Mouse (Mus musculus) embryonic facial prominence, embryonic 11.5 days (tissue): ENCODE measurements at regions not wholly inside any gene's neighbourhood (a gene's known extent, or its start where the extent isn't known, plus 50 kb on each side); places are given as distances from the start of the nearest gene placed in this dataset.

Experiments
- ATAC-seq: fragments of 200-750 bp; cut with Nextera tagmentation; replicated peaks from 2 replicates; pipeline ENCODE4 v1.8.0; 2017; ENCODE audit warnings: low read depth; ENCODE audit not compliant: insufficient number of reproducible peaks, low FRiP score, low TSS enrichment
- DNase-seq: peaks from one replicate; pipeline ENCODE4 v3.0.0-alpha.2; 2015; ENCODE audit warnings: low spot score
- H3K27ac ChIP-seq: fragments of 300-500 bp; sonication (generic); replicated peaks from 2 replicates; pipeline ENCODE4 v1.5.1; 2014; ENCODE audit warnings: mild to moderate bottlenecking, low read depth, low read length, control low read depth
- H3K27me3 ChIP-seq: fragments of 300-500 bp; sonication (generic); 2 replicates; pipeline ENCODE4 v1.6.1; 2014; ENCODE audit warnings: mild to moderate bottlenecking, low read length, moderate library complexity, mixed read lengths; ENCODE audit not compliant: control insufficient read depth, insufficient read depth
- H3K36me3 ChIP-seq: fragments of 300-500 bp; sonication (generic); replicated peaks from 2 replicates; pipeline ENCODE4 v1.6.1; 2014; ENCODE audit warnings: low read depth, mild to moderate bottlenecking, low read length, moderate library complexity, mixed read lengths; ENCODE audit not compliant: control insufficient read depth, insufficient read depth
- H3K4me1 ChIP-seq: fragments of 300-500 bp; sonication (generic); 2 replicates; pipeline ENCODE4 v1.6.1; 2014; ENCODE audit warnings: low read length, mixed read lengths; ENCODE audit not compliant: control insufficient read depth, insufficient read depth
- H3K4me2 ChIP-seq: fragments of 300-500 bp; sonication (generic); 2 replicates; pipeline ENCODE4 v1.6.1; 2014; ENCODE audit warnings: low read depth, mild to moderate bottlenecking, control low read depth, low read length, moderate library complexity
- H3K4me3 ChIP-seq: fragments of 300-500 bp; sonication (generic); 2 replicates; pipeline ENCODE4 v1.5.1; 2014; ENCODE audit warnings: low read depth, low read length, control low read depth
- H3K9ac ChIP-seq: fragments of 300-500 bp; sonication (generic); replicated peaks from 2 replicates; pipeline ENCODE4 v1.6.1; 2014; ENCODE audit warnings: mild to moderate bottlenecking, control low read depth, low read length
- H3K9me3 ChIP-seq: fragments of 300-500 bp; sonication (generic); replicated peaks from 2 replicates; pipeline ENCODE4 v1.6.1; 2016; ENCODE audit warnings: mild to moderate bottlenecking, low read length, inconsistent platforms, mixed read lengths; ENCODE audit not compliant: control insufficient read depth
- WGBS: fragments of 180-500 bp; shearing (Covaris S2); extraction: QIAGEN DNeasy Blood & Tissue Kit; methylation state at CpG from one replicate; pipeline ENCODE4 v1.1.7; 2014; 5-methylcytosine and 5-hydroxymethylcytosine counted together

GRCm38 (mm10) chr5:136637872-136638271 lies 55.1 kb upstream of the Myl10 start:
- Histone ChIP-seq H3K4me2 (no peak overlapping the region), H3K4me3 (no peak overlapping the region), H3K27ac (no peak overlapping the region), H3K4me1 (no peaks in the 10 kb centered on the region), H3K9me3 (no peaks in the 10 kb centered on the region), H3K36me3 (no peaks in the 10 kb centered on the region), H3K9ac (no peak overlapping the region), H3K27me3 (no peaks in the 10 kb centered on the region)
- WGBS: 38% methylated on average over 11 of the region's 11 CpGs
- DNase-seq (no peak), ATAC-seq (no peak)

GRCm38 (mm10) chr5:136640871-136641619 lies 51.9 kb upstream of the Myl10 start:
- Histone ChIP-seq H3K4me2 (no peak overlapping the region), H3K27me3 (no peaks in the 10 kb centered on the region), H3K36me3 (no peaks in the 10 kb centered on the region), H3K27ac (no peak overlapping the region), H3K4me1 (no peaks in the 10 kb centered on the region), H3K4me3 (no peak overlapping the region), H3K9me3 (no peaks in the 10 kb centered on the region), H3K9ac (no peak overlapping the region)
- WGBS: 88% methylated on average over 5 of the region's 5 CpGs
- DNase-seq: no peak
- no peak for ATAC-seq

GRCm38 (mm10) chr5:136642208-136642607 lies 50.7 kb upstream of the Myl10 start:
- H3K27me3 ChIP-seq: no peaks in the 10 kb centered on the region
- 73% methylated on average over 13 of the region's 13 CpGs for WGBS
- H3K4me1 ChIP-seq: no peaks in the 10 kb centered on the region
- no peak for DNase-seq
- H3K9me3 ChIP-seq: no peaks in the 10 kb centered on the region
- ATAC-seq: no peak
- no peak overlapping the region for H3K4me2 ChIP-seq
- no peaks in the 10 kb centered on the region for H3K36me3 ChIP-seq
- H3K9ac ChIP-seq: no peak overlapping the region
- H3K27ac ChIP-seq: no peak overlapping the region
- H3K4me3 ChIP-seq: no peak overlapping the region
